Comparison of ENCODE assay signal across 20 mouse cellular contexts in genomic region chr1:181293079-181293865, GRCm38 (mm10). TPM values are rescaled to one million over a fixed set of nuclear protein-coding genes. Genes with fewer than 3 reads are reported as not detected.
A peak's percentile ranks its signal among the peaks of the same experiment; 100 is the strongest.
DNase-seq lines count a peak whose midpoint lies in the region; ATAC-seq and TF ChIP-seq lines count a peak whose summit lies in the region.
"Had no signal": no experiment of that assay in that cellular context is flagged by ENCODE, and none has a peak within 500 bp of the region (broad histone marks: within the 10 kb centered on the region; RNA-seq: fewer than 3 reads in every experiment).

No protein-coding gene starts in this region.

- H3K9ac ChIP-seq in lung, embryonic 15.5 days: no peak overlapping the region
- H3K9ac ChIP-seq in intestine, postnatal 0 days (ENCODE audit: low read depth, low read length): no peak overlapping the region
- H3K9ac ChIP-seq in kidney, postnatal 0 days (ENCODE audit: low read depth, low read length): no peak overlapping the region
- H3K9ac ChIP-seq in stomach, embryonic 16.5 days (ENCODE audit: low read length): no peak overlapping the region
- H3K9ac ChIP-seq: embryonic facial prominence, embryonic 15.5 days; forebrain, embryonic 12.5 days; hindbrain, embryonic 15.5 days; neural tube, embryonic 12.5 days had no signal

- 0 out of 2 replicates have a peak, but pooled peaks have one; percentile 14 for ATAC-seq in lung, embryonic 15.5 days (ENCODE audit: borderline replicate concordance, extremely low read depth, low FRiP score, low TSS enrichment)
- peak; percentile 74 for ATAC-seq in intestine, postnatal 0 days
- peak; percentile 72; the same call in 1 of the 2 replicates for ATAC-seq in kidney, postnatal 0 days (replicated peaks; ENCODE audit: low FRiP score, low read depth)
- peak; percentile 78; the same call in 1 of the 2 replicates for ATAC-seq in stomach, embryonic 16.5 days (ENCODE audit: insufficient read depth, low FRiP score)
- no peak for ATAC-seq in inflammation-experienced regulatory T-cells, adult 6 months
- no peak for ATAC-seq in activated CD4-positive, CD25-positive, alpha-beta regulatory T cell, adult 4 months
- ATAC-seq: Patski had no signal

- no peak overlapping the region for H3K27ac ChIP-seq in lung, embryonic 15.5 days
- no peak overlapping the region for H3K27ac ChIP-seq in intestine, postnatal 0 days (ENCODE audit: low read depth, low read length)
- H3K27ac ChIP-seq in kidney, postnatal 0 days: no peak overlapping the region
- no peak overlapping the region for H3K27ac ChIP-seq in stomach, embryonic 16.5 days (ENCODE audit: low read length)
- H3K27ac ChIP-seq: embryonic facial prominence, embryonic 15.5 days; forebrain, embryonic 12.5 days; hindbrain, embryonic 15.5 days; layer of hippocampus, adult 2 months; neural tube, embryonic 12.5 days had no signal

- H3K27me3 ChIP-seq in lung, embryonic 15.5 days: no peaks in the 10 kb centered on the region
- no peaks in the 10 kb centered on the region for H3K27me3 ChIP-seq in intestine, postnatal 0 days (replicated peaks; ENCODE audit: control insufficient read depth, insufficient read depth, low read length)
- H3K27me3 ChIP-seq in kidney, postnatal 0 days (ENCODE audit: insufficient read depth, low read length): no peaks in the 10 kb centered on the region
- H3K27me3 ChIP-seq in stomach, embryonic 16.5 days (ENCODE audit: control insufficient read depth, insufficient read depth, low read length): no peaks in the 10 kb centered on the region
- H3K27me3 ChIP-seq: embryonic facial prominence, embryonic 15.5 days; forebrain, embryonic 12.5 days; hindbrain, embryonic 15.5 days; neural tube, embryonic 12.5 days had no signal

- no peaks in the 10 kb centered on the region for H3K9me3 ChIP-seq in lung, embryonic 15.5 days
- no peaks in the 10 kb centered on the region for H3K9me3 ChIP-seq in intestine, postnatal 0 days (ENCODE audit: control insufficient read depth)
- H3K9me3 ChIP-seq in kidney, postnatal 0 days (replicated peaks; ENCODE audit: low read length): no peaks in the 10 kb centered on the region
- H3K9me3 ChIP-seq in stomach, embryonic 16.5 days (replicated peaks; ENCODE audit: control insufficient read depth, low read length): no peaks in the 10 kb centered on the region; the same call in 1 of the 2 replicates
- H3K9me3 ChIP-seq: embryonic facial prominence, embryonic 15.5 days; forebrain, embryonic 12.5 days; hindbrain, embryonic 15.5 days; neural tube, embryonic 12.5 days had no signal

- H3K4me1 ChIP-seq in lung, embryonic 15.5 days: peaks cover 6% of the 10 kb centered on the region; the same call in 1 of the 2 replicates
- H3K4me1 ChIP-seq in intestine, postnatal 0 days (replicated peaks; ENCODE audit: control insufficient read depth, insufficient read depth, low read length): 0 out of 2 replicates have a peak, but pooled peaks cover 8% of the 10 kb centered on the region
- no peaks in the 10 kb centered on the region for H3K4me1 ChIP-seq in kidney, postnatal 0 days (replicated peaks; ENCODE audit: insufficient read depth, low read length)
- H3K4me1 ChIP-seq in stomach, embryonic 16.5 days (ENCODE audit: control insufficient read depth, insufficient read depth, low read length): no peaks in the 10 kb centered on the region
- H3K4me1 ChIP-seq: embryonic facial prominence, embryonic 15.5 days; forebrain, embryonic 12.5 days; hindbrain, embryonic 15.5 days; neural tube, embryonic 12.5 days had no signal

- no peaks in the 10 kb centered on the region for H3K36me3 ChIP-seq in lung, embryonic 15.5 days
- no peaks in the 10 kb centered on the region for H3K36me3 ChIP-seq in intestine, postnatal 0 days (ENCODE audit: control insufficient read depth, insufficient read depth)
- H3K36me3 ChIP-seq in kidney, postnatal 0 days (ENCODE audit: insufficient read depth, low read length): no peaks in the 10 kb centered on the region
- H3K36me3 ChIP-seq in stomach, embryonic 16.5 days (ENCODE audit: control insufficient read depth, insufficient read depth, low read length): no peaks in the 10 kb centered on the region
- H3K36me3 ChIP-seq: embryonic facial prominence, embryonic 15.5 days; forebrain, embryonic 12.5 days; hindbrain, embryonic 15.5 days; neural tube, embryonic 12.5 days had no signal

- TF ChIP-seq CTCF in intestine, postnatal 0 days (IDR thresholded peaks at IDR 0.05; ENCODE audit: low read depth): no peak
- no peak for TF ChIP-seq CTCF in kidney, postnatal 0 days (IDR thresholded peaks at IDR 0.05; ENCODE audit: low read depth)

- no peak overlapping the region for H3K4me3 ChIP-seq in lung, embryonic 15.5 days
- no peak overlapping the region for H3K4me3 ChIP-seq in intestine, postnatal 0 days (ENCODE audit: low read depth, low read length)
- H3K4me3 ChIP-seq in kidney, postnatal 0 days (replicated peaks; ENCODE audit: low read depth, low read length): no peak overlapping the region
- H3K4me3 ChIP-seq in stomach, embryonic 16.5 days (replicated peaks; ENCODE audit: low read length): no peak overlapping the region
- H3K4me3 ChIP-seq: embryonic facial prominence, embryonic 15.5 days; forebrain, embryonic 12.5 days; hindbrain, embryonic 15.5 days; layer of hippocampus, adult 2 months; neural tube, embryonic 12.5 days had no signal

- WGBS in lung, embryonic 15.5 days: 70% methylated on average over 16 of the region's 16 CpGs
- WGBS in intestine, postnatal 0 days: 68% methylated on average over 16 of the region's 16 CpGs
- WGBS in kidney, postnatal 0 days: 83% methylated on average over 16 of the region's 16 CpGs
- WGBS in stomach, embryonic 16.5 days: 78% methylated on average over 16 of the region's 16 CpGs

- no peak overlapping the region for H3K4me2 ChIP-seq in lung, embryonic 15.5 days
- no peak overlapping the region for H3K4me2 ChIP-seq in intestine, postnatal 0 days (replicated peaks; ENCODE audit: low read depth)
- no peak overlapping the region for H3K4me2 ChIP-seq in kidney, postnatal 0 days (ENCODE audit: low read length)
- H3K4me2 ChIP-seq in stomach, embryonic 16.5 days (ENCODE audit: low read depth, low read length): no peak overlapping the region
- H3K4me2 ChIP-seq: embryonic facial prominence, embryonic 15.5 days; forebrain, embryonic 12.5 days; hindbrain, embryonic 15.5 days; neural tube, embryonic 12.5 days had no signal

- DNase-seq in lung, postnatal 4 days: no peak
- DNase-seq in kidney, postnatal 0 days (ENCODE audit: low spot score): no peak
- DNase-seq in ovary, postnatal 14 days (ENCODE audit: low spot score): no peak
- DNase-seq: cerebellum, adult 8-10 months; gastrocnemius, postnatal 14 days; heart, postnatal 14 days; left cerebral cortex, postnatal 4 days; lung, postnatal 10 days had no signal

RNA-seq across cellular contexts. Expression of gene Cnih3, which starts 59.2 kb away (rescaled TPM):
- polyA plus RNA-seq in lung, embryonic 15.5 days (2015; fragmentation: Nextera tagmentation; extraction: Ambion mirVana): 0.18 and 0.27 TPM in 2 replicates
- polyA plus RNA-seq in intestine, postnatal 0 days (2015; fragmentation: Nextera tagmentation; extraction: Ambion mirVana): 0.13 and 0.25 TPM in 2 replicates
- polyA plus RNA-seq in kidney, postnatal 0 days (2015; fragmentation: Nextera tagmentation; extraction: Ambion mirVana): 0.13 TPM in 1 of 2 replicates, not detected in the other
- 0.17 and 0.44 TPM in 2 replicates for polyA plus RNA-seq in stomach, embryonic 16.5 days (2015; fragmentation: Nextera tagmentation; extraction: Ambion mirVana)
- polyA plus RNA-seq in inflammation-experienced regulatory T-cells, adult 6 months (2017; shearing (Covaris generic)): not detected
- not detected for polyA plus RNA-seq in activated CD4-positive, CD25-positive, alpha-beta regulatory T cell, adult 4 months (2017; shearing (Covaris generic))
- polyA plus RNA-seq: liver, adult 2 months had no signal

Comparison
In these comparisons a context has a peak if more than half of its experiments do, and no peak if none do; other contexts are left out.
1. ATAC-seq: peak in lung, embryonic 15.5 days (single experiment), intestine, postnatal 0 days (single experiment), kidney, postnatal 0 days (single experiment) and stomach, embryonic 16.5 days (single experiment); none in inflammation-experienced regulatory T-cells, adult 6 months (single experiment) and activated CD4-positive, CD25-positive, alpha-beta regulatory T cell, adult 4 months (single experiment).